Mouse (Mus musculus): ENCODE data around the gene Adamts9.

DNA sequence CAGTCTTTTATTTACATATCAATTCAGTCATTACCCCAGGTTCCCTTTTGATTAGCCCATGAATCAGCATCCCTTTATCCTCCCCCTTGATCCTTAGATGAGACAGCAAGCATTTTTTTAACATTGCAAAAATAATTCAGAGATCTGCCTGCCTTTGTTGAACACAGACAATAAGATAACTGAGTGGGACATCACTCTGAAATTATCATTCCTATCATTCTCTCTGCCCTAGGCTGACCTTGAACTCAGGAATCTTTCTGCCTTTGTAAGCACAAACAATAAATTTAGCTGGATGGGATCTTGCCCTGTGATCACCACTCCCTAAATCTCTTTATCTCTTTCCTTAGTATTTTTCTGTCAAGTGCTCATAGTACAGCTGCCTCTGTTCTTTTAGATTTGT lies 209.6 kb downstream of the Adamts9 start:
- TF ChIP-seq POLR2A (IDR thresholded peaks at IDR 0.05; ENCODE audit: low read depth, low read length) = no peak
- no peak for TF ChIP-seq CTCF (IDR thresholded peaks at IDR 0.05; ENCODE audit: borderline replicate concordance, insufficient read depth, low read length)
